Mouse (Mus musculus): ENCODE results near the gene Olfr1311.
"Not testable (repeated sequence)": the region's sequence is repeated elsewhere in the genome, so short reads cannot be mapped to it uniquely, and the experiment has no call there.

The Olfr1311 gene

GRCm38 (mm10) chr2:112024312-112024711, at the start of gene Olfr1311:
TSS of gene Olfr1311 (minus strand) at chr2:112024412.
- no peak for DNase-seq (ENCODE audit: low read depth, low spot score)

DNA sequence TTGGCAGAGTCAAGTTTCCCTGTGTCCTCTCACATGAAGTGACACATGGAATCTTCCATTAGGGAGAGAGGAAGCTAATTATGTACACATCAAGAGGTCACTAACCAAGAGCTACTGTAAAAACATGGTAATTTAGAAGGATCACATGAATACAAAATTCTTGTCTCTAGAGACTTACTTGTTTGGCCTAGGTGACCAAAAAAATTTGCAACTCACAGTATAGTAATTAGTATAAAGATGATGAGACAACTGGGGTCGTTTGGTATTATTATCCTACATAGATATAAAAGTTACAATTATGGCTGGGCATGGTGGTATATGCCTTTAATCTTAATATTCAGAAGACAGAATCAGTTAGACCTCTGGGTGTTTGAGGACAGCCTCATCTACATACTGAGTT, 25.9 kb upstream of the Olfr1311 start, which contains the start of gene Olfr1312:
Olfr1312 (minus strand) TSS at position 101 of the 400 bp plus-strand sequence.
- DNase-seq (ENCODE audit: low read depth, low spot score), result no peak

DNA sequence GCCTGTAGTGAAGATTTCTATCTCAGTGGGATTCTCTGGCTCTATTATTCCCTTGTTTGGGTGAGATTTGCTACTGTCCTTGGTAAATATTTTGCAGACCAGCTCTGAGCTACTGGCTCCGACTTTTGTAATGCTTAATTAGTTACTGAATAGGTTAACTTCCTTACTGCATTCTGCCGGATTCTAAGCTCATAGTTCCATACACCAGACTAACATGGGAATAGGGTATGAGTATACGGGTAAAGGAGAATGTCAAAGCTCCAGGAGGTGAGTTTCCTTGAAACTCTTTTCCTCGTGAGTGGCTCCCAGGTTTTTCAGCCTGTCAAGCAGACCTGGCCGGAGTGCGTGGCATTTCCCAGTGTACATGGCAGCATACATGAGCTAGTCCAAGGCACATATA, 2.8 kb upstream of the Olfr1311 start:
- DNase-seq (ENCODE audit: low read depth, low spot score), result not testable (repeated sequence)

GRCm38 (mm10) chr2:112014900-112015299, 9.3 kb downstream of the Olfr1311 start:
- no peak for DNase-seq (ENCODE audit: low read depth, low spot score)

DNA sequence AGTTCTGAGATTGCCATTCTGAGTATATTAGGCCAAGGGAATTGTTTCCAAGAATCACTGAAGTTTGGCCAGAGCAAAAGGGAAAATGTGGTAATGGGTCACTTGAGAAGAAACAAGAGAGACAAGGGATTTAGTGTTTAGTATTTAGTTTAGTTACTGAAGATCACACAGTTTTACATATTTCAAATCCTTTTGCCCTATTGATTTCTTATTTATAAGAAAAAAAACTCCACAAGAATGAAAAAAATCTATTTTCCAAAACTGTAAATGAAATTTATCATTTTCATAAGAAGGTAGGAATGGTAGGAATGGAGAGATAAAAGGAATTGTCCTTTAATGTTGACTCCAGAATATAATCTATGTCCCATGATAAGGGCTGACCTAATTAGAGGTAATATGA, 11.6 kb downstream of the Olfr1311 start, which contains the start of gene Olfr1310:
Olfr1310 (minus strand) TSS at position 101 of the 400 bp plus-strand sequence.
- DNase-seq (ENCODE audit: low read depth, low spot score), result no peak

GRCm38 (mm10) chr2:111990181-111990580, 34.0 kb downstream of the Olfr1311 start, which contains the start of gene Olfr1309:
TSS of gene Olfr1309 (minus strand) at chr2:111990281.
- DNase-seq (ENCODE audit: low read depth, low spot score), result no peak
